Mouse (Mus musculus) induced T-regulatory cell, adult 2 months (primary cell): ENCODE data around the gene Prph.
A peak's percentile ranks its signal among the peaks of the same experiment; 100 is the strongest.

Experiments
- DNase-seq: peaks from one replicate; pipeline ENCODE4 v3.0.0-alpha.2; 2012; ENCODE audit warnings: low read depth

Prph gene

GRCm38 (mm10) chr15:99055040-99055439, at the start of gene Prph:
TSS of gene Prph (plus strand) at chr15:99055174.
- DNase-seq: no peak

GRCm38 (mm10) chr15:99008801-99009241, 46.2 kb upstream of the Prph start:
- peak; percentile 91 for DNase-seq

GRCm38 (mm10) chr15:99010896-99011295, 44.1 kb upstream of the Prph start:
- no peak for DNase-seq

DNA sequence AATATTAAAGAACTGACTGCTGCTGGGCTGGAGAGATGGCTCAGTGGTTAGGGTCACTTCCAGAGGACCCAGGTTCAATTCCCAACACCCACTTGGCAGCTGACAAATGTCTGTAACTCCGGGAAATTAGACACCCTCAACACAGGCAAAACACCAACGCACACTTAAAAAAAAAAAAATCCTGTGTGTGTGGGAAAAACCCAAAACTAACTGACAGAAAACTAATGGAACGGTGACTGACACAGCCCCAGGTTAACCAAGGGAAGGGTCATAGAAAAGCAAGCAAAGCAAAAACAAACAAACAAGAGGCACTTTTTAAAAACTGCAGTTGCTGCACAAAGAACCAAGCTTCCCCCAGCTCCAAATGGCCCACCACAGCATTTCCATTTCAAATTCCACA, 43.0 kb upstream of the Prph start:
- no peak for DNase-seq

GRCm38 (mm10) chr15:99014496-99015030, 40.4 kb upstream of the Prph start:
- no peak for DNase-seq

- DNase-seq: no peak
Measured at GRCm38 (mm10) chr15:99017355-99017761, 37.6 kb upstream of the Prph start.

DNA sequence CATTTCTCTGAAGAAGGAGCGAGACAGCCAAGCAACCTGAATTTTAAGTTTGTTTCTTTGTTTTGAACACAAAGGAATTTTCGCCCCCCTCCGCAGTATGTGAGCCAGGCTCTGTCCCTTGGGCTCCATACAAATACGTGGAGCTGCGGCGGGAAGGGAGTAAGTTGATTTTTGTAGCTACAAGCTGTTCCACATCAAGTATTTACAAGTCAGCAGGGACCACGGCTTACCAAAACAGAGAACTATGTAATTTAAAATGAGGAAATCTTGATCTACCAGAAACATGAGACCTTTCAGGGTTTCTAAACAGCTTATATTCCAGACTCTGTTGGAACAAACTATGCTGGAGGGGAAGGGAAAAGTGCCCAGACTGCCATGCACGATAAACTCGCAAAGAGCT, 37.0 kb upstream of the Prph start:
- DNase-seq: no peak

DNA sequence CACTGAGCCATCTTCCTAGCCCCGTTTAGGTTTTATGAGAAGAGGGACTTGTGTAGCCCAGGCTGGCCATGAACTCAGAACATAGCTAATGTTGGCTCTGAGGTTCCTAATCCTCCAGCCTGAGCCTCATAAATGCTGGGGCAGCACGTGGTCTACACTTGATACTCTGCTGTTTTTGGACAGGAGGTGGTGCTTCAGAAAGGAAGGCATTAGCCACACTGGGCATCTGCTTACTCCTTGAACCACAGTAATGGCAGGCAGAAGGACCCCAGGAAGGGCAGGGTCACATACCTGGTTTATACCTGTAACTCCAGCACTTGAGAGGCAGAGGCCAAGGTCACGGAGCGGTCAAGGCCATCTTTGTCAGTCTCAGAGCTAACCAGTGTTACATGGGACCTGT, 36.3 kb upstream of the Prph start:
- no peak for DNase-seq

DNA sequence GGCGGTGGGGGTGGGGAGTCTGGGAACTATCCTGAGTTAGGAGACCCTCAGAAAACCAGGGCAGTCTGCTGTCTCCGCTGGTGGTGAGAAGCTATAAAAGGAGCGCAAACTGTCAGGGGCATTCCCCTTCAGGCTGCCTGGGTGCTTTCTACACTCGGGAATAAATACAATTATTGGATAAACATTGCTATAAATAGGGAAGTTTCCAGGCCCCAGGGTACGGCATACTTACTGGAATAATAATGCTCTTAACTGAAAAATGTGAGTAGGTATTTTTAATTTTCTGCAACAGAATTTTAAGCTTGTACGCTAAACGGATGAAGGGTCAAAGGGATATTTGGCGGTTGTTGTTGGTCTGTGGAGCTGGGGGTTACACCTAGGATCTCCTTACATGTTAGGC, 35.5 kb upstream of the Prph start:
- no peak for DNase-seq

GRCm38 (mm10) chr15:99020171-99020570, 34.8 kb upstream of the Prph start:
- no peak for DNase-seq

GRCm38 (mm10) chr15:99021255-99021654, 33.7 kb upstream of the Prph start:
- no peak for DNase-seq

GRCm38 (mm10) chr15:99024668-99025314, 30.2 kb upstream of the Prph start:
- peak; percentile 94 for DNase-seq

DNA sequence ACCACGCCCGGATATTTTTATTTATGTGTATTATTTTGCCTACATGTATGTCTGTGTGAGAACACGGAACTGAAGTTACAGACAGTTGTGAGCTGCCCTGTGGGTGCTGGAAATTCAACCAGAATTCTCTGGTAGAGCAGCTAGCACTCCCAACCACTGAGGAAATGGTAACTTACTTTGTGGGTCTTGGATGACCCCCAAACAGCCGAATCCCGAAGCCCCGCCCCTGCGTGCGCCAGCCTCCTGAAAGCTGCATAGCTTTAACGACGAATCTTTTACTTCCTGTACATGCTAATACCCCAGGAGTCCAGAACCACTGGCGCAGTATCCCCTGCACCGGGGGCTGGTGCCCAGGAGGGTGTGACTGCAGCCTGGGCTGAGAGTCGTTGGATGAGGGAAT, 29.6 kb upstream of the Prph start:
- DNase-seq: no peak

GRCm38 (mm10) chr15:99026259-99026658, 28.7 kb upstream of the Prph start:
- peak; percentile 94 for DNase-seq

DNA sequence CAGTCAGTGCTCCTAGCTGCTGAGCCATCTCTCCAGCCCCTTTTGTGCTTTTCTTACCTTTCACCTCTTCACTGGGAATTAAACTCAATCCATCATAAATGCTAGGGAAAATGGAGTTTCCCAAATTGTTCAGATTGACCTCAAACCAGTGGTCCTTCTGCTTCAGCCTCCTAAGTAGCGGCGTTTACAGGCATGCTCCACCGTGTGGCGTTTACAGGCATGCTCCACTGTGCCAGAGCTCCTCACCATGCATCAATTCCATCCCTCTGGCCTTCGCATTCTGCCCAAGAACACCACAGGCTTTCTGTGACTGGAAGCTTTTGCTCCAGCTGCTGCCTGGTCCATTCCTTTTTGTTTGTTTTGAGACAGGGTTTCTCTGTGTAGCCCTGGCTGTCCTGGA, 27.9 kb upstream of the Prph start:
- no peak for DNase-seq

DNA sequence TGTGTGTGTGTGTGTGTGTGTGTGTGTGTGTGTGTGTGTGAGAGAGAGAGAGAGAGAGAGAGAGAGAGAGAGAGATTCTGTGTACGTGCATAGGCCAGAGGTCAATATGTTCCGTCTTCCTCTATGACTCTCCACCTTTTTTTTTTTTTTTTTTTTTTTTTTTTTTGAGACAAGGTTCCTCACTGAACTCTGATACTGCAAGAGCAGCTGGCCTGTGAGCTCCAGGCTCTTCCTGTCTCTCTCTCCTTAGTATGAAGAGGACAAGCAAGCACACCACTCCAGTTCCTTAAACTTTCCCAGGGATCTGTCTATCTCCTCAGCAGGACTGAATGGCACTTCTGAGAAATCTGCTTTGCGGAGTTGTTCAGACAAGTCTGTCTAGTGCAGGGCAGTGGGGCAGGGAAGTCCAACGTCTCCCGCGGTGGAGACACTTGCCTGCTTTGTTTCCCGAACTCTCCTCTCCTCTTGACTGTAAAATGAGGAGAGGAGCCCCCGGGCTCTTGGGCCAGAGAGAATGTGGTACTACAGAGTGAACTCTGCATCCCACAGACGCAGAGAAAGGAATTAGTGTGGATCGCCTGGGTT, 26.0 kb upstream of the Prph start:
- peak; percentile 63 for DNase-seq

DNA sequence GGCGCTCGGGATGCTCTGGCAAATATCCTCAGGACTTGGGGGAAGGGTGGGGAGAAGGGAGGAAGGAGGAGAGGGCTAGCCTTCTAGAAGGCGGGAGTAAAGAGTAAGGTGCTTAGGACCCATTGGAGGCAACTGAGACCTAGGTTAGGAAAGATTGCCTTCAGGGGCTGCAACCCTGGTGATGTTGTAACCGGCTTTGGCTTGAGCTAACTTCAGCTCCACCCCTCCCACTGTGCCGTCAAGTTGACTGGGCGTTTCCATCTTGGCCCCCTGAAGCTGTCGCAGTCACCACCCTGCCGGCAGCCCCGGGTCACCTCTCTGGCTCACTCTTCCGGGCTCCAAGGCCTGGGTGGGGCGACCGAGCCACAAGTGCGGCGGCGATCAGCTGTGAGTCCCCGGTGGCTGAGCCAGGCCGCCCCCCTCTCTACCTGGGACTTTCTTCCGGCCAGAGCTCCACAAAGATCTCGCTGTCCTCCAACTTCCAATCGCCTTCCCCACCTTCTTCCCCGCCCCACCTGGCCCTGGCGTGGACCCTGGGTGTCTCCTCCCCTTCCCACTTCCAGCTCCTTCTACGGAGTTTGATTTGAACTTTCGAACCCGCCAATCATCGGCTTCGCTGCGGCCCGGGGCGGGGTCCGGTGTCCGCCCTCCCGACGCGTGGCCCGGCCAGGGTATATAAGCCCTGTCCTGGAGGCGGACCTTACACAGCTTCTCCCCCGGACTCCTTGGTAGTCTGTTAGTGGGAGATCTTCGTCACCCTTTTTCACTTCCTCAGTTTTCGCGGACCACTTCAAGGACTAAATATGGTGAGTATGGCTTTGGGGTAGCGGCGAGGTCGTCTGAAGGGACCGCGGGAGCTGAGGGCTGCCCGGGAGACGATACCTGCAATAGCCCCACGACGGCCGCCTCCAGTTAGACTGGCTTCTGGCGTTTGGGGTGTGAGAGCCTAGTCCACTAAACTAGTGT, 25.1 kb upstream of the Prph start, which contains the start of gene Tuba1c:
Gene Tuba1c (plus strand): TSS at position 273 of the 966 bp plus-strand sequence.
- peak; percentile 98 for DNase-seq

- DNase-seq: peak; percentile 72
Measured at GRCm38 (mm10) chr15:99030585-99031387, 24.2 kb upstream of the Prph start.

GRCm38 (mm10) chr15:99031388-99031675, 23.6 kb upstream of the Prph start:
- no peak for DNase-seq

- no peak for DNase-seq
Measured at GRCm38 (mm10) chr15:99032041-99032725, 22.8 kb upstream of the Prph start.

- DNase-seq: no peak
Measured at GRCm38 (mm10) chr15:99032726-99033250, 22.2 kb upstream of the Prph start.
